Mouse (Mus musculus): Measurements from ENCODE around the gene Atxn1.

The Atxn1 gene

DNA sequence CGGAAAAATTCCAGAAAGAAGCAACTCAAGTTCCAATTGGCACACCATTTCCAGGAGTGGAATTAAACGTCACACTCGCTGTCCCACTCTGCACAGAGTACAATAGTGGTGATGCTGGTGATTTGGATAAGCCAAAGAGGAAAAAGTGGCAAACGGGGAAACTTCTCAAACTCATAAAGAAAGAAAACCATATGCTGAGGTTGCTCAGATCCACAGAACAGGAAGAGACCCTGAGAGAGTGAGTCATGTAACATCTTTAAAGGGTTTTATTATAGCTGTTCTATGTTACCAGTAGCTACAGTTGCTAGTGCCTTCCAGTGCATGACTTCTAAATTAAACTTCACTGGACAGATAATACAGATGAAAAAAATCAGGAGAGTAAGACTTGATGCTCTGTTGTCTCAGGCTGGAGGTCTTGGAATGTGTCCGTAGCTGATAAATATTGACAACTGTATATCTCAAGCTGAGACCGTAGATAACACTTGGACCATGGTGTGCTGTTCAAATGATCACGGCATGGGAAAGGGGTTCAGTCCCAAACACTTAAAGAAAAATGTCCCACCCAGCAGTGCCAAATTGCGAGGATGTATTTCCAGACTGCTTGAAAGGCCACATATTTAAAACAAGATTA is 98.1 kb downstream of the Atxn1 start:
- no peak for DNase-seq (ENCODE audit: low spot score in 2 of 2)

- no peak for DNase-seq (ENCODE audit: low spot score in 2 of 2)
Observed at GRCm38 (mm10) chr13:45865620-45866019, 99.2 kb downstream of the Atxn1 start.

- no peak for DNase-seq (ENCODE audit: low spot score in 2 of 2)
Observed at GRCm38 (mm10) chr13:45863779-45864178, 101.0 kb downstream of the Atxn1 start.

DNA sequence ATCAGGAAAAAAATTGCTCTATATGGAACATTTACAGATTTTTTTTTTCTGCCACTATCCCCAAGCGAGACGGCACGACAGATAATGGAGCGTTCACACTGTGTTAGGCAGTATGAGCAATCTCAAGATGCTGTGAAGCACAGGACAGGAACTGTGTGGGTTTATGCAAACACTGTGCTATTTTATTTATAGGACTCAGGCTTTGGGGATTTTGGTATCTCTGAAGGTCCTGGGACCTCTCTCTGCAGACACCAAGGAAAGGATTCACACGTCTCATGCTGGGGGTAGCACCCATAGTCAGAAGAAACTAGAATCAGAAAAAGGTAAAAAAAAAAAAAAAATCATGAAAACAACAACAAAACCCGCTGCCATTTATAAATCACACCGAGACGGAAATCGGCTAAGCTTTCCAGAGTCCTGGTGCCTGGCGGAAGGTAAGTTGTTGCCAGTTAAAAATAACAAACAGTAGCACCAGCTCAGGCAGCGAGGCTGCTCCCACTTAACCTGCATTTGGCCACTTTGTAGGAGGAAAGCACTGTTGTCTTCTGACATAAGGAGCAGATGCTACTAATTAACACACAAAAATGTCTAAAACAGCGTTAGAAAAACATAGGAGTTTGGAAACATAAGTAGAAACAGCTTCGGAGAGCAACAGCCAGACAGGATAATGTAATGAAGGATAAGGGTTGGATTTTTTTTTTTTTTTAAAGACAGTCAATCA is 102.8 kb downstream of the Atxn1 start:
- no peak for DNase-seq (ENCODE audit: low spot score in 2 of 2)

- no peak for DNase-seq (ENCODE audit: low spot score in 2 of 2)
Observed at GRCm38 (mm10) chr13:45861098-45861580, 103.7 kb downstream of the Atxn1 start.

- no peak for DNase-seq (ENCODE audit: low spot score in 2 of 2)
Observed at GRCm38 (mm10) chr13:45859081-45859709, 105.6 kb downstream of the Atxn1 start.

DNA sequence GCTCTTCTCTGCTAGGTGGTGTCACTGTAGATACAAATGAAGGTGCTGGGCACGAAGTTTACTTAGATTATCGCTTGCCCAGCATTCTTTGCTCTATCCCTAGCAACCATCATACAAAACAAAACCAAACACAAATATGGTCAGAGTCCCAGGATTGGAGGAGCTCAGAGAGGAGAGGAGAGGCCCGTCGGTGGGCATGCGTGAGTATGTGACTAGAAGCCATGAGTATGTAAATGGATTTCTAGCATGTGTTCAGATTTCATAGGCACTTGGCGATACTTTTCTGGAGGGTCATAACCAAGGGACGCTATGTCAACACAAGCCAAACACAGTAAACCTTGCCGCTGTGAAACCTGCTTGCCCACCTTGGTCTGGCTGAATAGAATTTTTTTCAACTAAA is 107.4 kb downstream of the Atxn1 start:
- DNase-seq (ENCODE audit: low spot score in 2 of 2): no peak

DNA sequence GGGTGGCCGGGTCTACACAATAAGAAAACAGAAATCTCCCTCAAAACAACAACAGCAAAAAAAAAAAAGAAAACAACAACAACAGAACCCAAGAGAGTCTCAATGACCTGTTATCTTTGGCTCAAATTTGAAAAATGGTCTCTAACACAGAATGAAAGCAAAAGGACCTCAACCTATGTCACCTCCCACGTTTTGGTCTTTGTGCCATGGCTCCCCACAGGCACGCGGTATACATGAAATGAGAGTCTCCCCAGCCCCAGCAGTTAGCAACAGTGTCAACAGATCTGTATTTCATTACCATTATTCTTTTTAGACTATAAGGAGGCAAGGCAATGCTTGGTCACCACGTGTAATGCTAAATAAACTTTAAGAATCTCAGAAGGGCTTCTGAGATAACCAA is 110.3 kb downstream of the Atxn1 start:
- DNase-seq (ENCODE audit: low spot score in 2 of 2): no peak

DNA sequence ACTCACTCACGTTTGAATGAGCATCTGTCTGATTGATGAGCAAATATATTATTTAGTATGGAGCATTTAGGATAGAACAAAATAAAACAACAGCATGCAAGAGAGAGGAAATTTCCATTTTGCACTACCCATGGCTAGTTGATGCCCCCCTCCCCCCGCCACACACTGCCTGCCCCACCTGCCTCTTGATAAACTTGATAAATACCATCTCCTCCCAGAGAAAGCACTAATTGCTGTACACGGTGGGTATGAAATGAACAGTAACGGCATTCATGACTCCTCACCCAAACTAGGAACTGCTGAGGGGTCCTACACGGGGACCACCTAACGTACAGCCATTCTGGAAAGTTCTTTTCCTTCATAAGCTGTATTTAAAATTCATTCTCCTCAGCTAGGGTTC is 111.1 kb downstream of the Atxn1 start:
- DNase-seq (ENCODE audit: low spot score in 2 of 2): no peak

GRCm38 (mm10) chr13:45852288-45852687 is 112.5 kb downstream of the Atxn1 start:
- DNase-seq (ENCODE audit: low spot score in 2 of 2): no peak

GRCm38 (mm10) chr13:45851746-45852145 is 113.1 kb downstream of the Atxn1 start:
- DNase-seq (ENCODE audit: low spot score in 2 of 2): no peak

- no peak for DNase-seq (ENCODE audit: low spot score in 2 of 2)
Observed at GRCm38 (mm10) chr13:45851156-45851555, 113.7 kb downstream of the Atxn1 start.

DNA sequence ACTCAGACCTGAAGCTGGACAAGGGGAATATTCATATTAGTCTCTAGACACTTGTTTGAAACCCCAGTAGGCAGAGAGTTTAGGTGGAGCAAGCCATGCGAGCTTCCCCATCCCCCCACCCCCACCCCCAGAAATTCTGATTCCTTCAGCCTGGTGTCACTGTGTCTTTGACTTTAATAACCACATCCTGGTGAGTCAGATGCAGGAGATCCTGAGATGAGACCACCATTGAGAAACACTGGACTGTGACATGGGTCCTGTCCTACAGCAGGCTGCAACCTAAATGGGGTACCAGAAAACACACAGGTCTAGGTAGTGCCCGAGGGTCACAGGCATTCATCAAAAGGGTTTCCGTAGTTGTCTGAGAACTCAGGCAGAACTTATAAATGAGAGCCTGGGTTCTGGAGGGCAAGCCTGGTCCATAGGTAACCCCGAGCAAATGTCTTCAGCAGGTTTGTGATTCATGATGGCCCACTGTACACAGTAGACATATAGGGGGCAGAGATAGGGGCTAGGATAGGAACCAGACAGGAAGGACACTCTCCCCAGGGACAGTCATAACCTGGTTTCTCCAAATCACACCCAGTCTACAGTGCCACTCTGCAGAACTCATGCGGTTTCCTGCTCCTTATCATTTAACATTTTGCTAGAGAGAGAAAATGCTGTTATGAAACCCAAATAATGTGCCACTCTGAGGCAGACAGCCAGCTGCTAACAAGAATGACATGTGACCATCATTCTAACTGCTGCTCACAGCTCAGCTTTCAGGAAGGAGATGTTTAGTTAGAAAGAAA is 114.4 kb downstream of the Atxn1 start:
- no peak for DNase-seq (ENCODE audit: low spot score in 2 of 2)

DNA sequence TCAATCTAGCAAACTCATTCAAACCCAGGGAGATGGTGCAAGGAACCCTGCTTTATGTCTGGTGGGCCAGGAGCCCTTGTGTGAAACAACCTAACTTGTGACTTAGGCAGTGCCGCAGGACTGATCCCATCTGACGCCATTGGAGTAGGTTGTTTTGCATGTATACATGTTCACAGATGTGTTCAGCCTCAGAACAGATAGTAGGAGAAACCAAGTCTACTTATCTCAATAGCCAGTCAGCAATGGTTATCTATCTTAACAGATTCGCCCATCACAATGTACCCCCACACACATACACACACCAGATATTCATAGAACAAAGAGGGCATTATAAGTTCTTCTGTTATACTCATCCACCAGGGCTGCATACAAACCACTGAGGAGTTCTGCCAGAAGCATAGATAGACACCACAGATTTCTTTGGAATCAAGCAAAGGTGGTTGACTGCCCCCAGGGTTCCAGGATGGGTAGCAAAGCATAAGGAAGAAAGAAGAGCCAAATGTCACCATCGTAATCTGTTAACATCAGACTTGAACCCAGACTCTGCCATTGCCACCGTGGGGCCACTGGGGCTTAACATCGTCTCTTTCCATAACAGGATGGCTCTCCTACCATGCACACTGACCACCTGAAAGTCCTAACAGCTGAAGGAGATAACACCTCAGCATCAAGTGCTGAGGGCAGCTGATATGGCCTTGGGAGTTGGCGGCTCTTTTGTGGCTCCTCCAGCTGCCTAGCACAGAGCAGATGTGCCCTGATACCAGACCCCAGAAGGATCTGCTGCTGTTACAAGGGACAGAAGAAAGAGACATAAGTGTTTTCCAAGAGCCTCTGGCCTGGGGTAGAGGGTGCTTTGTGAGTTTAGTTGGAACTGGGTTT is 115.4 kb downstream of the Atxn1 start:
- no peak for DNase-seq (ENCODE audit: low spot score in 2 of 2)

DNA sequence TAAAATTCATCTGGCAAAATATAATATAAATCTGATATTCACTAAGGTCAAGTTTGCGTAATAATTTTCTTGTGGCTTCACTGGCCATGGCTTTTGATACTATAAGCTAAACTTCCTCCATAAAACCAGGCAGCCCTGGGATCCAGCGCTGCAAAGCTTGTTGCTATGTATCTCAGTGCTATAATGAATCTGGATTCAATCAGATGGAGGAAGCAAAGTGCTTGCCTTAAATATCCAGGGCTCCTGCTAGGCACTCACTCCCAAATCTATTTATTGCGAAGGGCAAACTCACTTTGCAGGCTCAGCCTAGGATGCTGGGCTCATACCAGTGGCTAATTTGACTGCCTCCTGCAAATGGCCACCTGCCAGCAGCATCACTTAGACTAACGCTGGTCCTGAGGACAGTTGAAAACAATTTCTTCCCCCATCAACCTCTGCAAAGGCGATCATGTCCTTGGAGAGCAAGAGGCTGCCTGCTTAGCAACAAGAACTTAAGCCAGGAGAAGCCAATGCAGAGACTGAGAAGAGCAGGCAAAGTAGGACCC is 122.2 kb downstream of the Atxn1 start:
- DNase-seq (ENCODE audit: low spot score in 2 of 2): no peak

GRCm38 (mm10) chr13:45839901-45840300 is 124.9 kb downstream of the Atxn1 start:
- no peak for DNase-seq (ENCODE audit: low spot score in 2 of 2)

GRCm38 (mm10) chr13:45837609-45838220 is 127.1 kb downstream of the Atxn1 start:
- no peak for DNase-seq (ENCODE audit: low spot score in 2 of 2)

- DNase-seq (ENCODE audit: low spot score in 2 of 2): no peak
Observed at GRCm38 (mm10) chr13:45836377-45837054, 128.3 kb downstream of the Atxn1 start.

GRCm38 (mm10) chr13:45834300-45834699 is 130.5 kb downstream of the Atxn1 start:
- DNase-seq (ENCODE audit: low spot score in 2 of 2): no peak

Measured in urinary bladder, postnatal 36 days (tissue).